Mouse (Mus musculus) MN1 (cell line): ENCODE results near the gene Nt5c3.
"Not testable (repeated sequence)": the region's sequence is repeated elsewhere in the genome, so short reads cannot be mapped to it uniquely, and the experiment has no call there.

Source experiments
- DNase-seq: peaks from one replicate; pipeline ENCODE4 v3.0.0-alpha.2; 2016; ENCODE audit warnings: low spot score

Gene Nt5c3

DNA sequence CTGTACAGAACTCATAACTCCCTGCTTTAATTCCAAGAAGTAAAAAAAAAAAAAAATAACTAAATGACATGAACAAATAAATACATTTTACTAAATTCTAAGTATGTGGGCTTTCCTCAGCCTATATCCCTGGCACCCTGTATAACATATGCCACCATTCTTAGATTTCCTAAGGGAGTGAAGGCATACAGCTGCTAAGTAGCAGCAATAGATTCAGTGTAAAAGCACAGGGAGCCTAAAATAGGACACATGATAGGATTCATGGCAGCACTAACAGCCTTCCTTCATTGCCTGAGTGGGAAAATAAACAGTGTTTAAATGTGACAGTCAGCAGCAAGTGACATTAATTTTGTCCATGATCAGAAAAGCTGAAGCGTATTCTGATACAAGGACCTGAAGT lies 19.4 kb downstream of the Nt5c3 start:
- no peak for DNase-seq

GRCm38 (mm10) chr6:56903831-56904230 lies 19.9 kb downstream of the Nt5c3 start:
- no peak for DNase-seq

DNA sequence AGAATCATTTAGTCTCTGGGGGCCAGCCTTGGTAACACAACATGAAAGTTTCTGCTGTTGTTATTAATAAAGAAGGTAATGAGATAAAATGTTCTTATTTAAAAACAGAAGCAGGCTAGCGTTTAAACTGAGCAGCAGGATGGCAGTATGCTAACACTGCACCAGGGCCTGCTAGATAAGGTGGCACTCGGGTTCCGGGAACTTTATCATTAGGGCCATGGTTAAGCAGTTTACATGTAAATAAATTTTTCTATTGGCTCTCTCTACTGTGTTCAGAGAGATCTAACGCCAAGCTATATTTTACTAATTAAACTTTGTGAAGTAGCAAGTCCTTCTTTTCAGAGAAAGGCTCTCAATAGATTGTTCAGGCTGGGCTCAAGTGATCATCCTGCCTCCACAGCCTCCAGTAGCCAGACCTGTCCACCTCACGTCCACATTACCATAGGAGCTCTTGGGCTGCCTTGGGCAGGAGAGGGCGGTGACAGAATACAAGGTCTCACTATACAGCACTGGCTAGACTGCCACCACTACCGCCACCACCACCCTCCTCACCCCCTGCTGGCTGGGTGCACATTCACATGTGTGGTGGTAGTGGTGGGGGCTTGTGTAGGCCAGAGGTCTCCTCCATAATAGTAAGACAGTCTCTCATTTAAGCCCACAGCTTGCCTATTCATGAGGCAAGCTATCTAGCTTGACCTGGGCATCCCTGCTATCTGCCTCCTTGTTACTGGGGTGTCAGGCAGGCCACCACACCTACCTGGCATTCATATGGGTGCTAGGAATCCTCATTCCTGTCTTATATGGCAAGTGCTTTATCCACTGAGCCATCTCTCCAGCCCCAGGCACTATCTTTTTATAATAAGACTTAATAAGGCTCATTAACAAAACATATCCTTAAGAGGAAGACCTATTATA lies 20.9 kb downstream of the Nt5c3 start:
- no peak for DNase-seq

GRCm38 (mm10) chr6:56901824-56902386 lies 21.8 kb downstream of the Nt5c3 start:
- no peak for DNase-seq

DNA sequence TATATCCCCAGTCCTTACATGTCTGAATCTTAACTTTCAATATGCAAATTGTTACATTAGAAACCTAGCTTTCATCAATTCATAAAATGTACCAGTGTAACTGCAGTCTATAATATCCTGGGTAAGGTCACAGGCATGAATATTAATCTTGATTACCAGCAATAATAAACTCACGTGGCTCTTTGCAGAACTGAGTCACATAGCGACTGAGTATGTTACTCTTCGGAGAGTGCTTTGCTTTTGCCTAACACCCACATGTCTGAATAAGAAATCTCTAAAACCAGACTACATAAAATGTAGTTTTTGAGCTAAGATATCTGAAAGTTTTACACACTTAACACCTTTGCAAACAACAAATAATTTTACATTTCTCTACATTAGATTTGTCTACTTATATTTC lies 22.4 kb downstream of the Nt5c3 start:
- no peak for DNase-seq

- no peak for DNase-seq
Measured at GRCm38 (mm10) chr6:56899601-56900000, 24.1 kb downstream of the Nt5c3 start.

DNA sequence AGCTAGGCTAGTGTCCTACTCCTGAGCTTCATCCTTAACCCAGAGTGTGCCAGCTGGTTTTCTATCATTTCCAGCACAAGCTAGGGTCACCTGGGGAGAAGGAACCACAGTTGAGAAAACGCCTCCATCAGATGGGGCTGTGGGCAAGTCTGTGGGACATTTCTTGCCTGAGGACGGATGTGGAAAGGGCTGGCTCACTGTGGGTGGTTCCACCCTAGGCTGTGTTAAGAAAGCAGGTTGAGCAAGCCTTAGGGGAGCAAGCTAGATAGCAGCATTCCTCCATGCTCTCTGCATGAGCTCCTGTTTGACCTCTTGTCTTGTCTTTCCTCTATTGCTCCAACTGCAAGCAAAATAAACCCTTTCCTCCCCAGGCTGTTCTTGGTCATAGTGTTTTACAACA lies 33.0 kb downstream of the Nt5c3 start:
- no peak for DNase-seq

GRCm38 (mm10) chr6:56888561-56888960 lies 35.2 kb downstream of the Nt5c3 start:
- no peak for DNase-seq

GRCm38 (mm10) chr6:56879352-56879955 lies 44.3 kb downstream of the Nt5c3 start:
- peak; percentile 20 for DNase-seq

DNA sequence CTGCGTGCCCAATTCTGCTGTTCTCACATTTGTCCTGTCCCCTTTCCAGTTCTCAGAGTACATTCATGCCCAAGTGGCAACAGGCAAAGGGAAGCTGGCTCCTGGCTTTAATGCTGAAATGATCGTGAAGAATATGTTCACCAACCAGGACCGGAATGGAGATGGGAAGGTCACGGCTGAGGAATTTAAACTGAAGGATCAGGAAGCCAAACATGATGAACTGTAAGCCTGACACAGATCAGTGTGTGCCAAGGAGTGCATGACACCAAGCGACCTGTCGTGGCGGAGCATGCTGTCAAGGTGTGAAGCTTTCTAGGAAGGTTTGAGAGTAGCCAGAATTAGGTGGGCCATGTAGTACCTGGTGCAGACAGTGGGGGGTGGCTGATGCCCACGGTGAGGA lies 45.7 kb downstream of the Nt5c3 start:
- no peak for DNase-seq

DNA sequence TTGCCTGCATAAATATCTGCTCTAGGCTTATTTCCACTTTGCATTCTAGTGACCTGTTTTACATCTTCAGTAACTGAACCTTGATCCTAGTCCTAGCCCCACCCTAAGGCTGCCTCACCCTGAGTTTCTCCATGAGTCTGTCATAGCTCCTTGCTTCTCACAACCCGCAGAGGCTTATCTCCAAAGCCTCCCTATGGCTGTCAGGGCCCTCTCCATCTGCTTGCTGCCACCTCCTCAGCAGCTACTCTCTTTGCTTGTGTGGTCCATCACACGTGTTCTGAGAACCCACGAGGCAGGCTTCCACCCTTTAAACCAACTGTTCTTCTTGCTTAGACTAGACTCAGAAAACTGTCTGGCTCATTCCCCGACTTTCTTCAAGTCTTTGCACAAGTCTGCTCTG lies 46.9 kb downstream of the Nt5c3 start:
- DNase-seq = no peak

DNA sequence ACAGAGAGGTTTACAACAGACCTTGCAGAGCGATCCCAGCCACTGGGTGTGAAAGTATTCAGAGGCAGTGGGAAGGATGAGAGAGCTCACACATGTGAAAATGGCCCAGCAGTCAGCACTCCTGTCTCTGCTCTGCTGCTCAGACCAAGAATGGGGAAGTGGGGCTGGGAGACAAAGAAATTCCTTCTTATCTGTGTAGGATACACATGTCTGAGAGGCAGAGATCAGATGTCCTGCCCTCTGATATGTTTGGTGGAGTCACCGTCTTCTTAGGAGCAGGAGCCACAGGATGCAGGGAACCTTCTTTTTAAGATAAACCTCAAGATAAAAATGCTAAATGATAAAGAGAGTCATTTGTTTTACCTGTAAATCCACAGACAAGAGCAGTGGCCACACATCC lies 53.7 kb downstream of the Nt5c3 start:
- no peak for DNase-seq

- no peak for DNase-seq
Measured at GRCm38 (mm10) chr6:56868565-56868964, 55.2 kb downstream of the Nt5c3 start.

DNA sequence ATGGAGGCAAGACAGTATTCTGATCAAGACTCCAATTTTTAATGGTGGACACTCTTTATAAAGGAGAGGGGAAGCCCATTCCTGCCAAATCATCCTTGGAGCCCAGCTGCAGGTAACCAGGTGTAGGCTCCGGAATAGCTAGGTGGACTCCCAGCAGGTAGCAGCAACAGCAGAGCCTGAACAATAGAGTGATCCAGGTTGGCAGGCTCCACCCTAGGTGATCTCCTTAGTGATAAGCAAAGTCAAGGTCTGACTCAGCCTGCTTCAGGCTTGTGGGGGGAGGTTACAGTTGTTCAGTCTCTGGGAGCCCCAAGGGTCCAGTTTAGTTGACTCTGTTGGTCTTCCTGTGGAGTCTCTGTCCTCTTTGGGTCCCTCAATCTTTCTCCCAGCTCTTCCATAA lies 56.8 kb downstream of the Nt5c3 start:
- not testable (repeated sequence) for DNase-seq

GRCm38 (mm10) chr6:56860205-56860848 lies 63.4 kb downstream of the Nt5c3 start:
- no peak for DNase-seq

GRCm38 (mm10) chr6:56856748-56857147 lies 67.0 kb downstream of the Nt5c3 start:
- DNase-seq = no peak

DNA sequence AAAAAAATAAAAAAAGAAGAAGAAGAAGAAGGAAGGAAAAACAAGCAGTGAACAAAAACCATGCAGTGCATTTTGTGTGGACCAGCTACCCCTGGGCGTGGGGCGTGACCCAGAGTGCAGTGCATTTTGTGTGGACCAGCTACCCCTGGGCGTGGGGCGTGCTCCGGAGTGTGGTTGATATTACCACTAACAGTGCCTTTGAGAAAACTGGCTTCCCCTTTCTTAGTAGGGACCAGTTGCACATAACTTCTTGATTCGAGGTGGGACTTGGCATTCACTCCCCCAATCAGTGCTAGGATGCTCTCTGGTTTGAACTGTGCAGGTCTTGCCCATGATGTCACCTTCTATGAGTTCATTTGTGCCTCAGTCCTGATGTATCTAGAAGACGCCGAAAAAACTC lies 68.9 kb downstream of the Nt5c3 start:
- DNase-seq = no peak

DNA sequence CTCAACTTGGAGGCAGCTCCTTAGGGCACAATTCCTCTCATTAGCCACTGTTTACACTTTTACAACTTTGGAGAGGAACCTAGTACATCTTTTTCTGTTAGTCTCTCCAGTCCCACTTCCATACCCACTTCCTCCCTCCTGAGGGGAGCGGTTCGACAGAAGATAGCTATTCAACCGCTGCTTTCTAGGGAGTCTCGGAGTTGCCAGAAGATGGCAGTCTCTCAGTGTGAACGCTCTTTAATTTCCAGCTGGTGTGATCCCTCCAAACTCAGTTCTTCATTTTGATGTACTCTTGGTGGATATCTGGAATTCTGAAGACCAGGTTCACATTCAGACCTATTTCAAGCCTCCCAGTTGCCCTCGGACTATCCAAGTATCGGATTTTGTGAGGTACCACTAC lies 73.4 kb downstream of the Nt5c3 start:
- no peak for DNase-seq

- DNase-seq = no peak
Measured at GRCm38 (mm10) chr6:56848974-56849373, 74.8 kb downstream of the Nt5c3 start.

- DNase-seq = no peak
Measured at GRCm38 (mm10) chr6:56844365-56844764, 79.4 kb downstream of the Nt5c3 start.

GRCm38 (mm10) chr6:56843229-56843628 lies 80.5 kb downstream of the Nt5c3 start:
- DNase-seq = no peak

DNA sequence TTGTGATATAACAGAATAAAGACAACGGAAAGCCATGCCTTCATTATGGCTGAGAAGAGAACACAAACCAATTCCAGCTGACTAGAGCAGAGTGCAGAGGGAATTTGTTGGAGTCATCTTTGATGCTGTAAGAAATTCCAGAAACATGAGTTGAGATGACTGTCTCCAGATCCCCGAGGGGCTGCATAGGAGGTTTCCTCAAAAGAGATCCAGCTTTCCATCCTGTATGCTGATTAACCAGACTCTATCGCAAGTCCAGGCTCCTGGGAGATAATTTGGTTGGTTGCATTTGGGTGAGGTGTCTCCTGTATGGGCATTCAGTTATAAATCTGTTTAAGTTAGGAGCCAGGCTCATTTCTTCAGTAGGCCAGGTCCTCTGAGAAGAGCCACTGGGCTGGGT lies 86.1 kb downstream of the Nt5c3 start:
- DNase-seq = no peak

GRCm38 (mm10) chr6:56837166-56837565 lies 86.6 kb downstream of the Nt5c3 start:
- no peak for DNase-seq
